Mouse (Mus musculus): ENCODE data around the gene Shisa3.

GRCm38 (mm10) chr5:67608674-67609519 lies 1.2 kb downstream of the Shisa3 start:
- TF ChIP-seq MAFK (IDR thresholded peaks at IDR 0.05; ENCODE audit: insufficient read depth, low read depth, low read length) (no peak), ZNF384 (IDR thresholded peaks at IDR 0.05; ENCODE audit: low read depth, low read length) (no peak)

All from ES-E14 (cell line).